Mouse (Mus musculus) urinary bladder, adult 2 months (tissue): ENCODE measurements around the gene Cand1. TPM values are rescaled to one million over a fixed set of nuclear protein-coding genes. Genes with fewer than 3 reads are reported as not detected.

Source experiments
- DNase-seq: peaks from one replicate; pipeline ENCODE4 v3.0.0; 2022; ENCODE audit warnings: low spot score
- polyA plus RNA-seq: library from polyadenylated mRNA; depleted of rRNA; stranded (reverse); fragments of >200 nt; gene quantifications from 2 replicates; pipeline ENCODE4 v1.2.3, GENCODE M21; 2012; rRNA removed

Cand1 gene
- polyA plus RNA-seq, 1 experiment = 23.7 TPM

DNA sequence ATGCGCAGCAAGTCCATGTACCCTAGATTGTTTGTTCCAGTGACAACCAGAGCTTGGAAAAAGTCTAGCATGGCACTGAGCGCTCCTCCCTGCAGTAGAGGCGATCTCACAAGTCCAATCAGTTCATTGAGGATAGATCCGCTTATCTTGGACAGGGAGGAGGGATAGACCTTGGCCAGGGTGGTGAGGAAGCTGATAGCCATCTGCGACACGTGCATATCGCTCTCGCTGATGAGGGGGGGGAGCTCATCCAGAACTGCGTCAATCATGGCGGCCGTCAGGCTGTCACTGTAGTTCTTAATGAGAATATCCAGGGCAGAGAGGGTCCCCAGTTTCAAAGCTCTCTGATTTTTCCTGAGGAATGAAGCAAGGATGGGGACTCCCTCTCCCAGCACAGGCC is 28.6 kb downstream of the Cand1 start:
- DNase-seq = no peak

DNA sequence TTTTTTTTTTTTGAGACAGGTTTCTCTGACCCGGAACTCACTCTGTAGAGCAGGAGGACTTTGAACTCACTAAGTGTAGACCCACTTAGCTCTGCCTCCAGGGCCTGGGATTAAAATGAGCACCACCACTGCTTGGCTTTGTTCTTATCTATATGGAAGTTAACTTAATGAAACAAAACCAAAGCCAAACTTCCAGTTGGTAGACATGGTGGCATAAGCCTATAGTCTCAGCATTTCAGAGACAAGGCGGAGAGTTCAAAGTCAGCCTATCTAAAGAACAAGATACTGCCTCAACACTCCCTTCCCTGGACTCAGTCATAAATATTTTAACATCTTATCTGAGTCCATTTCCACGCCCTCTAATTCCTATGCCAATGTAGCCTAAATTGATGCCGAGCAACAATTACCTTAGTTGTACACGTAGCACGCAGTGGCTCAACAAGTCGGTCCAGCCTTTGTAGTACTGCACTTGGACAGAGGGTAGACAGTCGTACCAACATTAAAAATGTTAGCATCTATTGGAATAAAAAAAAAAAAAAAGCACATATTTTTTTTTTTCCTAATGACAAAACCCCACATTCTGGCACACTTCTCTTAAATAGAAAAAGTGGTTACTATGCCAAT is 33.4 kb downstream of the Cand1 start:
- DNase-seq = no peak

DNA sequence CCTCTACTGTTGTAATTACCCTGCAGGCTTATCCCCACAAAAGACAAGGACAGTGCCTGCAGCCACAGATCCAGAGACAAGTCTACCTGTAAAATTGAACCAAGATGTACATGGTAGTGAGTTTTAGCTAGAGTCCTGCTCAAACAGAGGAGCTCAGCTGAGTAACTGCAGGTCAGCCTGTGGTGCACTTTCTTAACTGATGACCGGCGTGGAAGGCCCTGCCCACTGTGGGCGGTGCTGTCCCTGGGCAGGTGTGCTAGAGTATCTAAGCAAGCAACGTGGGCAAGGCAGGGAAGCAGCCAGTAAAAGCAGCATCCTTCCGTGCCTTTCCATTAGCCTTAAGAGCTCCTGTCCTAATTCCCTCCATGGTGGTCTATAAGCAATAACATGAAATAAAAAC is 34.6 kb downstream of the Cand1 start:
- no peak for DNase-seq

DNA sequence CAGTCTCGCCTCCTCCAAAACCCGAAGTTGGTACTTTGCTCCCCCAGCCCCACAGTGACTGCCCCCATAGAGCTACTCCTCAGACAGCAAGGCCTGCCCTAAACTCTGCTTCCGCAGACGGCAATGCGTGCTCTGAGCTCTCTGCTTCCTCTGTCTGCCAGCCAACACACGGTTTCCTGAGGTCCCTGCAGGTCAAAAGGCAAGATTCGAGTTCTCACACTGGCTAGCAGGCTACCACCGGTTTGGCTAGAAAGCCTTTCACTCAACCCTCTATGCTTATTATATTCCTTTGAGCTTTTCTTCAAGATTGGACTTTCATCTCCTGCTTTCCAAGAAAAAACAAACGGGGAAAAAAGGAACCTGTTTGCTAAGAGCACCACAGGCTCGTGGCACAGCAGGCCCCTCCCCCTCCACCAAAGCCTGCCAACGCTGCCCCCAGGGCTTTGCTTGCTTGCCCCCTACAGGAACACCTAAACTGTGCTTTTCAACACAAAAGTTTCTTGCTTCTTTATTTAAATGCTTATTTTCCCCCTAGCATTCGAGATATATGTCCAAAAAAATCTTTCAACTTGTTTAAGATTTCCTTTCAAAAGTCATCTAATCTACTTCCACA is 35.4 kb downstream of the Cand1 start:
- DNase-seq = no peak

DNA sequence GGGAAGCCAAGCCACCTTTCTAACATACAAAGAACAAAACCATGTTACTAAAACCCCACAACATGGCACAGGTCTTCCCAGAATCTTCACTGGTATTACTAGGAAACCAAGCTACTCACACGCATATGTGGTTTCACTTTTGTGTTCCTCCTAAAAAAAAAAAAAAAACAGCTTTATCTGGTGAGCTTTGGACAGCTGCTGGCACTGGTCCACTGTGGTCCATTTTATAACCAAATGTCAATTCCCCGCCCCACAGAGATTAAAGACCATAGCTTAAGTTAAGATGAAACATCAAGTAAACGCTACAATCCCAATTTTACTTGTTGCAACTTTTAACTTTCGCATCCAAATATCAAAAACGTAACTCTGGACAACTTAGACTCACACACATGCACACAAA is 40.0 kb downstream of the Cand1 start:
- no peak for DNase-seq

DNA sequence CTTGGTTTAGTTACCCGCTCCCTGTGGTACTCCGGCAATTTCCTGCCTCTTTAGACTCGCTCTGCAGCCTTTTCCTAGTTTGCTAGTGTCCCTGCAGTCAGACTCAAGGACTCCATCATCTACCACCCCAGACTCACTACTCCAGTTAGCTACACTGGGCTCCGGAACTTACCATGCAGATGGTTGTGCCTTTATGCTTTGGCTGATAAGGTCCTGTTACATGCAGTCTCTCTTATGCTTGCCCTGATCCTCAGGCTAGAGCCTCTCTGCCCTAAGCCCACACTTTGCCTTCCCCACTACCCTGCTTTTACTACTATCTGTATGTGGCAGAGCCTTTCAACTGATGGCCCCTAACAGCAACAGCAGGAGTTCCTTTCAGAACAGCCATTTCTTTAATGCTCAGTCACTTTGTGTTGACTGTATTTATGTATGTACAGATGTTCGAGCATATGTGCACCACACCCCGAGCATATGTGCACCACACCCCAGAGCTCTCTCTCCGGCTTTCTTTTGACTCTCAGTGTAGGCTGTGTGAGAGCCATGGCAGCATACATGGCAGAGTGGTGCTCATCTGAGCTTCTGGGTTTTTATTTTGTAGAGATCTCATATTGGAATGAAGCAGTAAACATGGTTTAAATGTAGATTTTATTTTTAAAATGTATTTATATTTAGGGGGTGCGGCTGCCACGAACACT is 41.5 kb downstream of the Cand1 start:
- DNase-seq = no peak

DNA sequence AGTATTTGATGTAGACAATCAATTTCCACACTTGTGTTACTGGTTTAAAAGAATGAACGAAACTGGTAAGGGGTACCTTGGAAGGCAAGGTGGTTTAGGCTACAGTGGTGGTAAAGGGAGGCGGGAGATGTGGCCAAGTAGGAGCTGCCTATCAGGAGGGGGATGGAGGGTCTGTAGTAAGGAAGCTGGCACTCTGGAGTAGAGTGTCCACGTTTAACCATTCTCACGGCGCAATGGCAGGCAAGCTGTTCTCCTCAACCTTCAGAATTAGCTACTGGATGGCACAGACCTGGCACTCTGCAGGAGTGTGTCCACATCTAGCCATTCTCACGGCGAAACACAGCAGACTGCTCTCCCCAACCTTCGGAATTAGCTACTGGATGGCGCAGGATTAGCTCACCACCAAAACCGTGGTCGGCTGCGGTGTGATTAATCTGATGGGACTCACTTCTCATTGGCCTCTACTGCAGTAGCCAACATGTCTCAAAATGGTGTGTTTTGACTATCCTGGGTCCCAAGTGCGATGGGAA is 42.2 kb downstream of the Cand1 start:
- no peak for DNase-seq

DNA sequence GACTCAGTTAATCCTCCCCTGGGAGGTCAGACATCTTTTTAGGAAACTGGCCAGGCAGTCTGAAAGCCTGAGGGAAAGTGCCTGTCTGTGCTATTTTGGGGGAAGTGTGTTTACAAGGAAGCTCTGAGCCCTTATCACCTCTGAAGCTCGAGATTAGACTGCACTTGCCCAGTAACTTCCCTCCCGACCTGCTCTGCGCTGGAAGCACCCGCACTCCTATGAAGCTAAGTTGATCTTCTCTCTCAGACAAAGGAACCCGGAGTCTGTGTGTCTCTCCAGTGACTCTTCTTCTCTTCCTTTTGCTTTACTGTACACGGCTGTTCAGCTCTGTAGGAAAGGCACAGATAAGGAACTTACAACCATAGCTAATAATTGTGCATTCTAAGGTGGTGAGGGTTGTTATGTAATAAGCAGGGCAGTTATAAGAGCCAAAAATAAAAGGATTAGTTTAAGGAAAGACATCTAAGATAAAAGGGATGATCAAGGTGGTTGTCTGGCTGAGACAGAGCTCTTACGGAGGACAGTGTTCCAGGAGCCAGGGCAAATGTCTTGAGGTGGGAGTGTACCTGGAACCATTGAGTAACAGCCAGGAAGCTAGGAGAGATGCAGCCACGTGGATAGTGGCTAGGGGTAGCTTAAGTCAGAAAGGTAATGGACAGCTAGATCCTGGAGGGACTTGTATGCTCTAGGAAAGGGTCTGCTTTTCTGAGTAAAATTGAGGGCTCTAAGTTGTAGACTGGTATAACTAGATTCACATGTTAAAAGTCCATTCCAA is 47.1 kb downstream of the Cand1 start:
- DNase-seq = no peak

DNA sequence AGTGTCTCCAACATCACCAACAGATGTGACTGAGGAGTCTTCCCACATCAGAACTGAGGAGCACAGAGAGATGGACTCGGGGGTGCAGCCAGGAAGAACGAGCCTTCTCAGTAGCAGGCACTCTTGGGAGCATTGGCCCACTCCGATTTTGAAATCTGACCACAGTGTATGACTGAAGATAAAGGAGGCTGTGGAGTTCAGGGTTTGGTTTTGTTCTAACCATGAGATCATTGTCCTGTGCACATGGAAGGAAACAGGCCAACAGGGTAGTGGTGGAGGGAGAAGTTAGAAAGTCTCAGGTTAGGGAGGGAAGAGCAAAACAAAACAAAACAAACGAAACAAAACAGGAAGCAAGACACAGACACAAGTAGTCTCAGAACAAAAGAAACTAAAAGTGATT is 52.1 kb downstream of the Cand1 start:
- DNase-seq = no peak

DNA sequence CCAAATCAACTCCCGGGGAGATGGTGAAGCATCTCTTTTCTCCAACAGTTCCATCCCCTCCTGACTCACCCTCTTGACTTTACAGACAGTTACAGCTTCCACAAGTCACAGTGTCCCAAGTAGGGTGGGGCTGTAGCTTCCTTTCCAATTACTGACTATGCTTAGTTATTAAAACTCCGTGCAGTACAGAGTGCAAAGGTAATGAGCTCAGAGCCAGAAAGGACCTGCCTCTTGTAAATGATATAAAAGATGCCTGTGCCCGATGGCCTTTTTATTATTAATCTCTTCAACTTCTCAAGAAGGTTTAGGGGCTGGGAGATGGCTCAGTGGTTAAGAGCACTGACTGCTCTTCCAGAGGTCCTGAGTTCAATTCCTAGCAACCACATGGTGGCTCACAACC is 70.2 kb downstream of the Cand1 start:
- DNase-seq = no peak

DNA sequence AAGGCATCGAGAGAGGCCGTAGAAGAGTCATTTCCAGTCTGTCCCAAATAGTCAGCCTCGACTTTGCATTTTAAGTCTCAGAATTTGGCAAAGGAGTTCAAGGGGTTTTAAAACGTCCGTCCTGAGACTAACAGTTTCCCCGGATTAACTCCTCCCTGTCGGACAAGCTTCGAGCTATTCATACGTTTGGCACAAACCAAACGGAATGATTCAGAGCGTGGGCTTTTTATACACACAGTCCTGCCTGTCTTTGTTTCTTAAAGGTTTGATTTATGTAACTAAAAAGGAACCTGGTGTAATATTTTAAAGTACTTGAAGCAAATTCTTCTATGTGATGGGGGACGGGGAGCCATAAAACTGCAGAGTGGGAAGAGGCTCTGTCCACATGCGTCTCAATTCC is 70.6 kb downstream of the Cand1 start:
- no peak for DNase-seq

DNA sequence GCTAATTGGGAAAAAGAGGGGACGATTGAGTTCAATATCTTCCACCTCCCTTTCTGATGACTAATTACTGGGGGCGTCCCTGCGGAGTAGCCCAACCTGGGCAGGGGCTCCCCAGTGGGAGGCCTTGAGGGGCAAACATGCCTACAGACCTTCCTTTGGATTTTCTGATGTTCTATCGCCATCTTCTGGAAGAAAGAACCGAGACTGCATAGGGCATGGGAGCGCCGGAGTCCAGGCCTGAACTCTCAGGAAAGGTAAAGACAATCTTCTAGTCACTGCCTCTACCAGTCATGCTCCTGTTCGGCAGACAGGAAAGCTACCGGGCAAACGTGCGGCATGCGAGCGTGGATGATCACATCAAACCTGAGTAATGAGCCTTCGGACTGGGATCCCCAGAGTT is 71.1 kb downstream of the Cand1 start:
- no peak for DNase-seq

DNA sequence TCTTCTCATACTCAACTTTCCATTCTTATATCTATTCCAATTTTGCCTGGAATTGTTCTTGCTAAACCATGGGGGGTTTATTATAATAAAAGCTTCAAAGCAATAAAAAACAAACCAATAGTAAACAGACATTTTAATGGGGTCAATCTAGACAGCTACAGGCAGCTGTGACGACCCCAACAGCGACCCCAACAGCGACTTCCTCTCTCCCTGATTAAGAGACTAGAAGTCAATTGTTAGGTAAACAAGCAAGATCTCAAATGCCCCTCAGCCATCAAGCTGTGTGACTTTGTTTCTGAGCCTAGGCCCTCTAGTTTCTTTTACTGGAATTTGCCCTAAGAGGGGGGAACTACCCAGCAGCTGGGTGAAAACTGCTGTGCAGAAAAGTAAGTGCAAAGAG is 72.0 kb downstream of the Cand1 start:
- no peak for DNase-seq

DNA sequence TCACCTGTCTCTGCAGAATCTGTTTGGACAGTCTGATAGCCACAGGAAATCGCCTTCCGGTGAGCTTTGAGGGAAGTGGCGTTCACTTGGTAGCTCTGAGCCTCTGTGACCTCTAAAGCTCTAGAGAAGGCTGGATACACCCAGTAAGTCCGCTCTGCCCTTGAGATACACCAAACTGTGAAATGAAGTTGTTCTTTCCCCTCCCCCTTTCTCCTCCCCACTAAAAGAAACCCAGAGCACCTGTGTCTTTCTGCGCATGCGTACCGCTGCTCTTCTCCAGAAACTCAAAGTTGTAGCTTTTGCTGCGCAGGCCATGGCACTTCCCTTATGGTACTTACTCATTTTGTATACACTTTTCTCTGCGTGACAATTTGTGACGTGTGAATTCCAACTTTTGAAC is 74.8 kb downstream of the Cand1 start:
- DNase-seq = no peak

DNA sequence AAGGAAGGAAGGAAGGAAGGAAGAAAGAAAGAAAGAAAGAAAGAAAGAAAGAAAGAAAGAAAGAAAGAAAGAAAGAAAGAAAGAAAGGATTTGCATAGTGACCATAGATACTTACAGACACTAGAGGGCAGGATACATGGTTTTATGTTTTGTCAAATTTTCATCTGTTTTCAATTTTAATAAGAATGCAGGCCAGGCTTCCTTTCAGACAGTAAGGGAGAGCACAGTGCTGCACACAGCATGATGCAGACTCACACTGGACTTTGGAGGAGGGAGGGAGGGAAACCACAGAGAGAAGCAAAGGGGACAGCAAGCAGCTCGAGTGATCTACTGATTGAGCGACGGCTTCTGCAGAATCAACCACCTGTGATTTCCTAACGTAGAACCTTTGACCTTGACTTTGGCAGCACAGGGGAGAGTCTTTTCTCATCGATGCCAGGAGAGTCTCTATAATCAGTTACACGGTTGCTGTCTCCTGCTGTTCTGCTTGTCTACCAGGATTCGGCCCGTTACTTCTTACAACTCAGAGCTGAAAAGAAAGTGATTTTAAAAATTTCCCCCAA is 78.0 kb downstream of the Cand1 start:
- DNase-seq = no peak

DNA sequence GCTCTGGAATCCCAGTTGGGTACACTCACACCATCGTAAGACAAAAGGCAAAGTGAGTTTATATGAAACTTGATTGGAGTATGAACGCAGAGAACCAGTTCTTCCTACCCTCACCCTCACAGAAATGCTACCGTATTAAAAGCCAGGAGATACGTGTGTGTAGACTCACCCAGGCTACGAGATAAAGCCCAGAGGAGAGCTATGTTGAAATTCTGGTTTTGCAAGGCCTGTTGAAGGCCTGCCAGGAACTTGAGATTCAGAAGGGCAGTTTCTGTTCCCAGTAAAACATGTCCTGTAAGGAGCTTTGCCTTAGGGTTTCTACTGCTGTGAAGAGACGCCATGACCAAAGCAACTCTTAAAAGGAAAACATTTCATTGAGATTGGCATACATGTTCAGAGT is 79.7 kb downstream of the Cand1 start:
- DNase-seq = no peak

DNA sequence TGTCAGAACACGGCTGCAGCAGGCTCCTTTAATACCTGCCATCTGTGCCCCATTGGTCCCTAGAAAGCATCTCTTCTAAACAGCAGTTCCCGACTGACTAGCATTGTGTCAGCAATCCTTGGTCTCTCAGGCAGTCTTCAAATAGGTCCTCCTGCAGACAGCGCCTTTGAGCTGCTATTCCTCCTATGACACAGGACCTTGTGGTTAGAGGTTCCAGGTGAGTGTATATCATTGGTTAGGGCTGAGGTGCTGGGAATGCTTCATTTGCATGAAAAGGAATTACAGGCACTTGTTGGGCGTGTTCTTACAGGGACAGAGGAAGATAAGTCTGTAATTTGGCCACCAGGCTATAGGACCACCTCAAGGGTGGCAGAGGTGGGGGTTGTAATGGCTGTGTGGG is 90.6 kb downstream of the Cand1 start:
- DNase-seq = no peak

Other genes with a start within 250 kb of the Cand1 start
- 0.28 and 0.30 TPM in 2 replicates for gene Grip1, start 213.8 kb upstream of the Cand1 start, polyA plus RNA-seq